Mouse (Mus musculus): ENCODE measurements at regions not wholly inside any gene's neighbourhood (a gene's known extent, or its start where the extent isn't known, plus 50 kb on each side); places are given as distances from the start of the nearest gene placed in this dataset.

DNA sequence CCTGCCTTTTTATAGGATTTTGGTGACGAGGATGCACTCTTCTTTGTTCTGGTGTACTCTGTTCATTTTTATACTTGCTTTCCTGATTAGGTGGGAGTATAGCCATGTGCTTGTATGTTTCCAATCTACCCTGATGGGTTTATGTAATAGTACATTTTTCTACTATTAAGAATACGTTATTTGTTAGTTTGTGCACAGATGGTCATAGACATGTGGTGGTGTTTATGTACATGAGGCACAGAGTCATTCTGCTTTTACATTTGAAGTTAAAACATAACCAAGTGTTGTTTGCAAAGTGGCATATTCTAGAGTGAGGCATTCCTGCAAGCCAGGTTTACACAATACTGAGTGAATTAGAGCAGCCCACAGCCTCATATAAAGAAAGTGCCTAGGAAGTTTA lies 1597.7 kb upstream of the B3galt2 start:
- in situ Hi-C loops (cut with MboI, MseI), result no loop called here

- in situ Hi-C loops (cut with MboI, MseI), result no loop called here
Observed at GRCm38 (mm10) chr1:142055207-142055606, 1585.3 kb upstream of the B3galt2 start.
